Mouse (Mus musculus): ENCODE measurements around the gene Ren1. TPM values are rescaled to one million over a fixed set of nuclear protein-coding genes. Genes with fewer than 3 reads are reported as not detected.

The Ren1 gene
- polyA plus RNA-seq (2012; rRNA removed) = 0.06 TPM in 1 of 2 replicates, not detected in the other

- DNase-seq (ENCODE audit: extremely low spot score in 1 of 2, low spot score in 1 of 2) = no peak
Observed at GRCm38 (mm10) chr1:133350210-133350609, at the start of gene Ren1. TSS of gene Ren1 (plus strand) at chr1:133350510.

DNA sequence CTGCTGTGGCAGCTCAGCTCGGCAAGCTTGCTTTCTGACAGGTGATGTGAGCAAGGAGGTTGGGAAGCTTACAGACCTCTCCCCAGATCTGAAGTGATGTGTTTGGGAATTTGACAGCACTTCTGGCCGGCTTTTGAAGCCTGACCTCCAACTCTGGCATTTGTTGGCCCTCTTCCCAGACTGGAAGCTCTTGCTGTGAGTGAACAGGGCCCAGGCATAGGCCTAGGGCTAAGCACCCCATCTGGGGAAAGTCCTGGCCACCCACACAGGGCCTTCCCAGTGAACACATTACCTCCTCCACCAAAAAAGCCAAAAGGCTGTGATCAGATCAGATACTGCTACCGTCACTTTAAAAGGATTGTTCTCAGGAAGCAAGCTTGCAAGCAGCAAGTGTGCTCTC lies 47.8 kb upstream of the Ren1 start:
- no peak for DNase-seq (ENCODE audit: extremely low spot score in 1 of 2, low spot score in 1 of 2)

GRCm38 (mm10) chr1:133306842-133307241 lies 43.5 kb upstream of the Ren1 start:
- peak in 1 of 2 experiments; percentile 90 for DNase-seq (ENCODE audit: extremely low spot score in 1 of 2, low spot score in 1 of 2)

GRCm38 (mm10) chr1:133307318-133307717 lies 43.0 kb upstream of the Ren1 start:
- peak in 1 of 2 experiments; percentile 77 for DNase-seq (ENCODE audit: extremely low spot score in 1 of 2, low spot score in 1 of 2)

DNA sequence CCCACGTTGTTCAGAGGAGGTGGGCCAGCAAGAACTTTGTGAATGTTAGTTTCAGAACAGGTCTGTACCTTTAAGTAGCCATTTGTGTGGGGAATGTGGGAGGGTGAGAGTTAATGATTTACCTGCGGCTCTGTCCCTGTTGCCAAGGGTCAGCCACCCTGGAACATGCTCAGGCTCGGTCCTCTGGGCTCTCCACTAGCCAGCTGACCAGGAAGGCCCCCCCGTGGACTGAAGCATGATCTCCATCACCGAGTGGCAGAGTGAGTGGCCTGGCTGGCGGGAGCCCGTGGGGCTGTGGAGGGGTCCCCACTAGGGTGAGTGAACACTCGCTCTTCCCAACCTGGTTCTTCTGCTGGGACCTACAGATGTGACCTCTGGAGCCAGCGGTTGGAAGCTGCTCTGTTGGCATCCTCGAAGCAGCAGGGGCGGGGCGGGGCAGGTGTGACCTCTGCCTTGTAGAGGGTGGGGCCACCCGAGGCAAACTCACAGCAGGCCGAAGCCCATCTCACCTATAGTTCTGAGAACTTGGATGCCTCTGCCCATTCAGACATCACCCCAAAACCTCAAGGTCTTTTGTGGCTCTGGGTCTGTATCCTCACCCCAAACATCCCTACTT lies 40.5 kb upstream of the Ren1 start, which contains the start of gene Golt1a:
Gene Golt1a, plus strand, starts transcription at position 149 of the 616 bp plus-strand sequence.
- DNase-seq (ENCODE audit: extremely low spot score in 1 of 2, low spot score in 1 of 2) = no peak

DNA sequence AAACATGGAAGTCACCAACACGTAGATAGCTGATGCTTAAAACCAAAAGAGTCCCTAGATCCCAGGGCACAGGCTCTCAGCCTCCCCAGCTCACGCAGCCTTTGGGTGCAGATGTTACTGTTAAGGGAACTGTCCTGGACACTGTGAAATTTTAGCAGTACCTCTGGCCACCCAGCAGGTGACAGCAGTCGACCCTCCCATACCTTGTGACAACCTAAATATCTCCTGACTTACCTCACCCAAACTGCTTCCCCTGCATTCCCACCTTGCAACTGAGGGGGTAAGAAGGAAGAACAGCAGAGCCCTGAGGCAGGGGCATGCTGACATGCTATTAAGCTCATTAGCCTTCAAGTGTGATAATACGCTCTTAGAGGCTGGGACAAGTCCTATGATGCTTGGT lies 39.1 kb upstream of the Ren1 start:
- DNase-seq (ENCODE audit: extremely low spot score in 1 of 2, low spot score in 1 of 2) = no peak

- DNase-seq (ENCODE audit: extremely low spot score in 1 of 2, low spot score in 1 of 2) = peak; percentile 80 to 86
Observed at GRCm38 (mm10) chr1:133311946-133312345, 38.4 kb upstream of the Ren1 start.

DNA sequence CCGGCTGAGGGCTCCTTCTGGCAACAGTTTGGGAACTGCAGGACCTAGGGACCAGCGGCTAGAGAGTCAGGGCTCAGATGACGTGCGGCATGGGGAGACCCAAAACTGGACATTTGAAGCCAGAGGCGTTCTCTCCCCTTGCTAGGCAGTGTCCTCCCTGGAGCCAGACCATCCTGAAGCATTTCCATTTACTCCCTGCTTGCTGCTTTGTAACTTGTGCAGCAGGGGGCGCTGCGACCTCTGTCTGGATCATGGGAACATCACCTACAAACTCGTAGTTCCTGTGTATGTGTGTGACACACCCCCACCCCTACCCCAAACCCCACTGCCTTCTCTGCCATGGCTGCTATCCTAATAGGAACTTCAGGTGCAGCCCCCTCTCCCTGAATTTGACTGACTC lies 35.9 kb upstream of the Ren1 start:
- DNase-seq (ENCODE audit: extremely low spot score in 1 of 2, low spot score in 1 of 2) = peak in 1 of 2 experiments; percentile 76

DNA sequence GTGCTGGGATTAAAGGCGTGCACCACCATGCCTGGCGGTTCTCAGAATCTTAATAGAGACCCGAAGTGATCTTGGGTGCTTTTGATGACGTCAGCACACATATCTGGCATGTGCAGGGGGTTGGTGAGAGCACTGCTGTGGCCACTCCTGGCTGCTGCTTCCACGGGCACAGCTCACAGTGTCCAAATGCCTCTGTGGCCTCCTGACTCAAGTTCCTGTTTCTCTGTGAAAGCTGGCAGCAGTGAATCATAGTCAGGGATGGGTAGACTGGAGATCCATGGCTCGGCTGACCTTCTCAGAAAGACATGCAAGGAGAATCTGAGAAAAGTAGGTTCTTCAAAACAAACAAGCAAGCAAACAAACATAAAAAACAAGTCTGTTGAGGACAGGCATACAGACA lies 34.5 kb upstream of the Ren1 start:
- DNase-seq (ENCODE audit: extremely low spot score in 1 of 2, low spot score in 1 of 2) = no peak

- DNase-seq (ENCODE audit: extremely low spot score in 1 of 2, low spot score in 1 of 2) = no peak
Observed at GRCm38 (mm10) chr1:133316577-133316976, 33.7 kb upstream of the Ren1 start.

GRCm38 (mm10) chr1:133317149-133317548 lies 33.2 kb upstream of the Ren1 start:
- no peak for DNase-seq (ENCODE audit: extremely low spot score in 1 of 2, low spot score in 1 of 2)

DNA sequence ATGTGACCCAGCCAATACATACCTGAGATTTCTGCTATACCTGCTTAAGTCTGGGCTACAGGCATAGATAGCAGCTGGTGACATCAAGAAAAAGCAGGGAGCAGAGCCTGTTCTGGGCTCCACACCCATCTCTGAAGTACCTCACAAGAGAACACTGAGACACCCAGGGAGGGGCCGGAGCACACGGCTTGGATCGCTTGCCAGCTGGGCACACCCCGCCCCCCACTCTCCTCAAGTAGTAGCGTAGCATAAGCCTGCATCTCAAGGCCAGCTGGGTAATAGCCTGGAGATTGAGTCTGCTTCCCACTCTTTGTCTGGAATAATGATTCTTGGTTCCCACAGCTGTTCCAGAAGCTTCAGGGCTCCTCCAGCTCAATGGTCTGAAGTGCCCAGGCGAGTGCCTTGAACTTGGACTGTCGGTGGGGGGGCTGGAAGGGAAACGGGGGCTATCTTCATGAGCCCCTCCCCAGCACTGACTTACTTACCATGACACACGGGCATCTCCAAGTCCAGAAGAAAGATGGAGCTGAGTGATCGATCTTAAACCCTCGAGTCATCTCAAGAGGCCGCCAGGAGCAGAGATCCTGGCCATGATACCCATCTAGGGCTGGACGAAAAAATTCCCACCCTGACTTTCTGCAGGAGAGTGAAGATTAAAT lies 28.9 kb upstream of the Ren1 start, which contains the start of gene Kiss1:
Gene Kiss1, plus strand, starts transcription at position 609 of the 659 bp plus-strand sequence.
- DNase-seq (ENCODE audit: extremely low spot score in 1 of 2, low spot score in 1 of 2) = no peak

DNA sequence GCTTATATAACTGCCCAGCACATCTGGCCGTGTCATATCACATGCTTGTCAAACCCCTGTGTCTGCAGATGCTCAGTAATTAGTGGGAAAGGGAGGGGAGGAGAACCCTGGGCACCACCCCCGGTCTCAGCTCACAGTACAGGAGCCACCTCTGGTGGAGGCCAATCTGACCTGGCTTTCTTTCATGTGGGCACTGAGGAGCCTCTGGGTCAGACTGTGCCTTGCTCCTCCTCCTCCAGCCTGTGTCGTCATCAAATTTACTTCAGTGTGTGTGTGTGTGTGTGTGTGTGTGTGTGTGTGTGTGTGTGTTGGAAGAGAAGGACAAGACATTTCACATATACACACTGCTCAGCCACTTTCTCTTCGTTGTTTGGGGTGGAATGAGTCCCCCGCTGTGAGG lies 27.0 kb upstream of the Ren1 start:
- no peak for DNase-seq (ENCODE audit: extremely low spot score in 1 of 2, low spot score in 1 of 2)

DNA sequence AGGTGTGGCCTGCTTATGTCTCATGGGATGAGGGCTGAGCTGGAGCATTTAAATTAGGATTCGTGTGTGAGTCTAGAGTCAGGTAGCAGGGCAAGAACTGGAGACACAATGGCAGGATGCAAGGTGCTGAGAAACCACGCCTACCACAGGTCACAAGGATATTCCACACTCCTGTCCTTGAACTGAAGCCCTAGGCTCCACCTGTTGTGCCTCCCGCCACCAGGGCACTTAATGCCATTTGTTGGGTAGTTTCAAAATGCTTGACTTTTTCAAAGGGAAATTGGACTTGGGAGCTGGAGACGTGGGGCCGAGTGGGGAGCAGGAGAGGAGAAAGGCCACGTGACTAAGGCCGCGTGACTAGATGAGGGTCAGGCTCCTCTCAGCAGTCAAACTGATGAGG lies 24.4 kb upstream of the Ren1 start:
- no peak for DNase-seq (ENCODE audit: extremely low spot score in 1 of 2, low spot score in 1 of 2)

DNA sequence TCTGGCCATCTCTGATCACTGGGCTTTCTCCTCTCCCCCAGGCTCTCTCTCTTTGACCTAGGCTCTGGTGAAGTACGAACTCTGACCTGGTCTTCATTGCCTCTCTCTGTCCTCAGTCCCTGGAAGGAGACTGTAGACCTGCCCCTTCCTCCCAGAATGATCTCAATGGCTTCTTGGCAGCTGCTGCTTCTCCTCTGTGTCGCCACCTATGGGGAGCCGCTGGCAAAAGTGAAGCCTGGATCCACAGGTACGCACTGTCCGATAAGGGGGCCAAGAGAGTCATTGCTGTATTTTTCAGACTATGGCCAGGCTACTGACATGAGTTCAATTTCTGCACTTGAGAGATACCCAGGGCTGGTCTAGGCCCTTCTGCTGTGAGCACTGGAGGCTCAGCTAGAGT lies 23.2 kb upstream of the Ren1 start:
- no peak for DNase-seq (ENCODE audit: extremely low spot score in 1 of 2, low spot score in 1 of 2)

GRCm38 (mm10) chr1:133328299-133328795 lies 22.0 kb upstream of the Ren1 start:
- no peak for DNase-seq (ENCODE audit: extremely low spot score in 1 of 2, low spot score in 1 of 2)

DNA sequence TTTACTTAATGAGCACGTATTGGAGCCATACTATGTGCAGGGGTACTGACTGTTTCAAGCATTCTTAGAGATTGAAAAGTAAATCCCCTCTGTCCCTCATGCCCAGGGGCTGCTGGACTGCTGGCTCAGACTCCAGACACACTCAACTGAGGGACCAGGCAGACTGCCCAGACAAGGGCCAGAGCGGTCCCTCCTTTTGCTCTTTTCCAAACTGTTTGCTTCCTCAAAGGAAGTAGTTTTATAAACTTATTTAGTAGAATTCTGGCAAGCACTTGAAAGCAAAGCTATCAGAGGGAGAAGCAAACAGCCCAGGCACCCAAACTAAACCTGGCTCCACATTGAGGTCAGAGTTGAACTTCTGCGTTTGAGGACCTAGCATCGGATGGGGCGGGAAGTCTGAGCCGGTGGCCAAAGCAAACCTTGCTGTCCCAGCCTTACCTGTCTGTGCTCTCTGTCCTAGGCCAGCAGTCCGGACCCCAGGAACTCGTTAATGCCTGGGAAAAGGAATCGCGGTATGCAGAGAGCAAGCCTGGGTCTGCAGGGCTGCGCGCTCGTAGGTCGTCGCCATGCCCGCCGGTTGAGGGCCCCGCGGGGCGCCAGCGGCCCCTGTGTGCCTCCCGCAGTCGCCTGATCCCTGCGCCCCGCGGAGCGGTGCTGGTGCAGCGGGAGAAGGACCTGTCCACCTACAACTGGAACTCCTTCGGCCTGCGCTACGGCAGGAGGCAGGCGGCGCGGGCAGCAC lies 21.2 kb upstream of the Ren1 start:
- no peak for DNase-seq (ENCODE audit: extremely low spot score in 1 of 2, low spot score in 1 of 2)

GRCm38 (mm10) chr1:133329638-133329964 lies 20.7 kb upstream of the Ren1 start:
- no peak for DNase-seq (ENCODE audit: extremely low spot score in 1 of 2, low spot score in 1 of 2)

DNA sequence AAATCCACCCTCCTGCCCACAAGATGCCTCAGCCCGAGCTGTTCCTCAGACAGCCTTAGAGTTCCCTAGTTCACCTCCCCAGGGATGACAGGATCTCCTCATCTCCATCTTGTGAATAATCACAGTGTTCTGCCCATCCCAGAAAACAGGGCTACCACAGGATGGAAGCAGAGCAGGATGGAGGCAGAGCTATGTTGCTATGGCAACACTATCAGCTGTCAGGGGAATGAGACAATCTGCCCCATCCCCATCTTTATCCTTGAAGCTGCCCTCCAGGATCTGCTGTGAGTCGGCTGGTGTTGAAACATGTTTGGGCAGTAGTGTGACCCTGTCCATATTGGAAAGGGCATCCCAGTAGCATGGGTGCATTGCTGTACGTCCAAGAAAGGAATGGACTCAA lies 19.2 kb upstream of the Ren1 start:
- no peak for DNase-seq (ENCODE audit: extremely low spot score in 1 of 2, low spot score in 1 of 2)

DNA sequence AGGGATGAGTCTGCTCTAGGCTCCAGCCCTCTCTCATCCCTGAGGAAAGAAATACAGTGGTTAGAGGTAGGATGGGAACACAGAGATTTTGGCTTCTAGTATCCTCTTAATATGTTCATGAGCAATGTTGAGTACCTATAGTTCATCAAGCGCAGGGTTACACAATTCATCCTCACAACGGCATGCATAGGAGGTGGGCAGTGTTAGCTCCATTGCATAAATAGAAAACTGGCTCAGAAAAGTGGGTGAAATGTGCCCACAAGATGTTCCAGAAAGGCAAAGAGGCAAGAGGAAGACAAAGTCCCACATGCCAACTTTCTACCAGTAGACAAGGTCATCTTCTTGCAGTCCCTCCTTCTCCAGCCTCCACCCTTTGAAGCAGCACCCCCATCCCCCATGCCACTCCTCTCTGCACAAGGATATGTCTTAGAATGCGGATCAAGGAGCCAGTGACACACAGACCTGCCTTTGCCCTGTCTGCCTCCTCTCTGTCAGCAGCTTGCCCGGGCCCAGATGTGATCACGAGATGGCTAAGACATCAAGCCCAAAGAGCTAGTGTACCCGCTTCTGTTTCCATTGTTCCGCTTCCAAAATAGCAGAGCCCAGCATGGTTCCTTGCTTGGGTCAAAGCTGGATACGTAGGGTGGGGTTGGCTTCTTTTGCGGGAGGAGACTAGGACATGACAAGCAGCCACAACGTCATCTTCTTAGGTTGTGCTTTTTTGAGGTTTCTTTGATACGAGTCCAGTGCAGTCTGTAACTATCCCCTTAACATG lies 17.5 kb upstream of the Ren1 start:
- peak; percentile 42 to 46 for DNase-seq (ENCODE audit: extremely low spot score in 1 of 2, low spot score in 1 of 2)

GRCm38 (mm10) chr1:133333937-133334336 lies 16.4 kb upstream of the Ren1 start:
- no peak for DNase-seq (ENCODE audit: extremely low spot score in 1 of 2, low spot score in 1 of 2)

Measured in frontal cortex, adult 2 months (tissue).